Mouse (Mus musculus) MEL (cell line): ENCODE results near the gene Plekha8. TPM values are rescaled to one million over a fixed set of nuclear protein-coding genes. Genes with fewer than 3 reads are reported as not detected.

Source experiments
- DNase-seq: peaks from one replicate; pipeline ENCODE4 v3.0.0; 2011; ENCODE audit warnings: low read depth, low spot score
- H3K27ac ChIP-seq: 2 replicates; pipeline ENCODE4 v1.5.1; 2012; ENCODE audit warnings: low read depth, mild to moderate bottlenecking, control low read depth, low read length, moderate library complexity; ENCODE audit not compliant: control insufficient read depth
- H3K27me3 ChIP-seq, 2 experiments: fragments of 150-350 bp in 1 of 2; sonication (generic) in 1 of 2; 2 replicates each; pipeline ENCODE4 v1.6.1; 2012; ENCODE audit warnings: low read length in 2 of 2, mild to moderate bottlenecking in 2 of 2, improper control_type of control experiment in 1 of 2, moderate library complexity in 1 of 2; ENCODE audit not compliant: insufficient read depth in 2 of 2, control insufficient read depth in 1 of 2
- H3K36me3 ChIP-seq, 2 experiments: 2 replicates each; pipeline ENCODE4 v1.6.1; 2012 to 2014; ENCODE audit warnings: low read length in 2 of 2, improper control_type of control experiment in 1 of 2, inconsistent platforms in 1 of 2, mild to moderate bottlenecking in 1 of 2; ENCODE audit not compliant: insufficient read depth in 2 of 2, control insufficient read depth in 1 of 2
- H3K4me1 ChIP-seq, 2 experiments: fragments of 150-350 bp in 1 of 2; sonication (generic) in 1 of 2; 2 replicates each; pipeline ENCODE4 v1.6.1; 2012; ENCODE audit warnings: low read length in 2 of 2, improper control_type of control experiment in 1 of 2, mild to moderate bottlenecking in 1 of 2; ENCODE audit not compliant: insufficient read depth in 2 of 2, control insufficient read depth in 1 of 2
- H3K4me3 ChIP-seq, 2 experiments: fragments of 150-350 bp in 1 of 2; sonication (generic) in 1 of 2; 2 replicates each; pipeline ENCODE4 v1.5.1; 2012; ENCODE audit warnings: low read depth in 2 of 2, low read length in 2 of 2, mild to moderate bottlenecking in 2 of 2, moderate library complexity in 2 of 2, control low read depth in 1 of 2, improper control_type of control experiment in 1 of 2; ENCODE audit not compliant: control insufficient read depth in 1 of 2, insufficient read depth in 1 of 2
- H3K79me2 ChIP-seq: 2 replicates; pipeline ENCODE4 v1.6.1; 2012; ENCODE audit warnings: mild to moderate bottlenecking, low read length, moderate library complexity; ENCODE audit not compliant: control insufficient read depth, poor library complexity, insufficient read depth
- H3K9ac ChIP-seq: 2 replicates; pipeline ENCODE4 v1.6.1; 2012; ENCODE audit warnings: low read depth, mild to moderate bottlenecking, control low read depth, low read length, moderate library complexity; ENCODE audit not compliant: control insufficient read depth, poor library complexity, severe bottlenecking
- H3K9me3 ChIP-seq: fragments of 150-350 bp; sonication (generic); replicated peaks from 2 replicates; pipeline ENCODE4 v1.6.1; 2012; ENCODE audit warnings: mild to moderate bottlenecking, low read length, improper control_type of control experiment, moderate library complexity; ENCODE audit not compliant: insufficient read depth
- BHLHE40 ChIP-seq: IDR thresholded peaks from 2 replicates; pipeline ENCODE4 v1.6.1; 2012; ENCODE audit warnings: low read depth, mild to moderate bottlenecking, inconsistent platforms, low read length, improper control_type of control experiment, borderline replicate concordance
- CHD1 ChIP-seq: IDR thresholded peaks from 2 replicates; pipeline ENCODE4 v1.6.1; 2012; ENCODE audit warnings: low read depth, mild to moderate bottlenecking, inconsistent platforms, low read length, improper control_type of control experiment
- CHD2 ChIP-seq: IDR thresholded peaks from 2 replicates; pipeline ENCODE4 v1.6.1; 2011; ENCODE audit warnings: low read length, improper control_type of control experiment
- ELF1 ChIP-seq: IDR thresholded peaks from 2 replicates; pipeline ENCODE4 v1.6.1; 2014; ENCODE audit warnings: low read depth, mild to moderate bottlenecking, inconsistent platforms, low read length, improper control_type of control experiment, moderate library complexity
- EP300 ChIP-seq, 2 experiments: IDR thresholded peaks; 2 replicates each; pipeline ENCODE4 v1.6.1; 2011; ENCODE audit warnings: improper control_type of control experiment in 2 of 2, low read length in 2 of 2, low read depth in 1 of 2, mild to moderate bottlenecking in 1 of 2
- ETS1 ChIP-seq: IDR thresholded peaks from 2 replicates; pipeline ENCODE4 v1.6.1; 2012; ENCODE audit warnings: low read depth, mild to moderate bottlenecking, inconsistent platforms, low read length, improper control_type of control experiment, moderate library complexity
- GABPA ChIP-seq: IDR thresholded peaks from 2 replicates; pipeline ENCODE4 v1.6.1; 2012; ENCODE audit warnings: low read depth, mild to moderate bottlenecking, inconsistent platforms, low read length, improper control_type of control experiment, moderate library complexity
- GATA1 ChIP-seq: IDR thresholded peaks from 2 replicates; pipeline ENCODE4 v1.6.1; 2011; ENCODE audit warnings: low read depth, low read length, improper control_type of control experiment
- HCFC1 ChIP-seq: IDR thresholded peaks from 2 replicates; pipeline ENCODE4 v1.6.1; 2012; ENCODE audit warnings: low read depth, mild to moderate bottlenecking, inconsistent platforms, low read length, improper control_type of control experiment, moderate library complexity
- JUND ChIP-seq: IDR thresholded peaks from 2 replicates; pipeline ENCODE4 v1.6.1; 2011; ENCODE audit warnings: low read depth, mild to moderate bottlenecking, improper control_type of control experiment, low read length
- MAX ChIP-seq: IDR thresholded peaks from 2 replicates; pipeline ENCODE4 v1.6.1; 2011; ENCODE audit warnings: low read length, improper control_type of control experiment
- MAZ ChIP-seq: IDR thresholded peaks from 2 replicates; pipeline ENCODE4 v1.6.1; 2012; ENCODE audit warnings: low read depth, mild to moderate bottlenecking, inconsistent platforms, low read length, improper control_type of control experiment
- MEF2A ChIP-seq: IDR thresholded peaks from 2 replicates; pipeline ENCODE4 v1.6.1; 2014; ENCODE audit warnings: low read depth, mild to moderate bottlenecking, inconsistent platforms, low read length, improper control_type of control experiment; ENCODE audit not compliant: poor library complexity, insufficient replicate concordance, severe bottlenecking; ENCODE audit errors: extremely low read depth
- MXI1 ChIP-seq: IDR thresholded peaks from 2 replicates; pipeline ENCODE4 v1.6.1; 2011; ENCODE audit warnings: mild to moderate bottlenecking, low read depth, low read length, improper control_type of control experiment
- MYB ChIP-seq: IDR thresholded peaks from 2 replicates; pipeline ENCODE4 v1.6.1; 2011; ENCODE audit warnings: mild to moderate bottlenecking, low read depth, low read length, improper control_type of control experiment
- MYC ChIP-seq: IDR thresholded peaks from 2 replicates; pipeline ENCODE4 v1.6.1; 2011; ENCODE audit warnings: low read depth, mild to moderate bottlenecking, low read length, improper control_type of control experiment, moderate library complexity
- NELFE ChIP-seq: IDR thresholded peaks from 2 replicates; pipeline ENCODE4 v1.6.1; 2011; ENCODE audit warnings: low read depth, low read length, improper control_type of control experiment
- NRF1 ChIP-seq: IDR thresholded peaks from 2 replicates; pipeline ENCODE4 v1.6.1; 2014; ENCODE audit warnings: low read depth, mild to moderate bottlenecking, inconsistent platforms, low read length, improper control_type of control experiment, moderate library complexity; ENCODE audit not compliant: poor library complexity, insufficient read depth, severe bottlenecking
- RAD21 ChIP-seq: IDR thresholded peaks from 2 replicates; pipeline ENCODE4 v1.6.1; 2011; ENCODE audit warnings: mild to moderate bottlenecking, low read depth, low read length, improper control_type of control experiment
- RCOR1 ChIP-seq: IDR thresholded peaks from 2 replicates; pipeline ENCODE4 v1.6.1; 2012; ENCODE audit warnings: low read depth, mild to moderate bottlenecking, inconsistent platforms, low read length, improper control_type of control experiment
- SIN3A ChIP-seq: IDR thresholded peaks from 2 replicates; pipeline ENCODE4 v1.6.1; 2012; ENCODE audit warnings: low read length, improper control_type of control experiment, inconsistent platforms
- TAL1 ChIP-seq: IDR thresholded peaks from 2 replicates; pipeline ENCODE4 v1.6.1; 2012; ENCODE audit warnings: mild to moderate bottlenecking, inconsistent platforms, low read length, moderate library complexity, mixed read lengths
- TCF12 ChIP-seq: IDR thresholded peaks from 2 replicates; pipeline ENCODE4 v1.6.1; 2014; ENCODE audit warnings: low read depth, mild to moderate bottlenecking, inconsistent platforms, low read length, improper control_type of control experiment, moderate library complexity
- USF1 ChIP-seq: IDR thresholded peaks from 2 replicates; pipeline ENCODE4 v1.6.1; 2014; ENCODE audit warnings: low read depth, mild to moderate bottlenecking, inconsistent platforms, low read length, improper control_type of control experiment, moderate library complexity
- ZMIZ1 ChIP-seq: IDR thresholded peaks from 2 replicates; pipeline ENCODE4 v1.6.1; 2012; ENCODE audit warnings: low read depth, mild to moderate bottlenecking, inconsistent platforms, low read length, improper control_type of control experiment, moderate library complexity
- polyA plus RNA-seq, 2 experiments: library from polyadenylated mRNA; stranded (reverse) in 1 of 2; unstranded in 1 of 2; fragments of >175 nt in 1 of 2; fragments of >200 nt in 1 of 2; gene quantifications; 2 replicates each; pipeline versions ENCODE4 v1.2.1 to v1.2.4; 2012; ENCODE audit warnings: low replicate concordance in 2 of 2, low read depth in 1 of 2; ENCODE audit not compliant: insufficient read length in 2 of 2, insufficient read depth in 1 of 2, missing spikeins in 1 of 2
- total RNA-seq: library from RNA; depleted of rRNA; stranded (reverse); fragments of 300-350 nt; gene quantifications from 2 replicates; pipeline ENCODE4 v1.2.3, GENCODE M21; 2012

The Plekha8 gene
- total and polyA plus RNA-seq, 3 experiments = 11.6 to 16.8 TPM; not detected in 1

DNA sequence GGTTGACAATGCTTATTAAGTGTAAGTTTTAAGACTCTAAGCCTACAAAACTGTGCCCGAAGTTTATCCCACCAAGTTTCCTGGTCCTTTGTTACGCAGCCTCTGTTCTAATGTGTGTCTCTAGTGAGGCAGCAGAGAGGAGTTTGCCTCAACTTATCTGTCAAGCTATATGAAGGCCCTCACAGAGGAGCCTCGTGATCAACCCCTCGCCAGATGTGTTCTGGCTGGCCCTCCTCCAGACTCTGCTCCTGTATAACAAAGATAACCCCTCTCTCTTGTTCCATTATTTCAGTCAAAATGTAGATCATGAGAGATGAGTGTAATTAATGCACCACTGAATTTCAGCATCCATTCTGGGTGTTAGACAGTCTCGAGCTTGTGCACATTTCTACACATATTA lies 84.8 kb downstream of the Plekha8 start:
- Histone ChIP-seq H3K4me1 (peaks cover 5 to 12% of the 10 kb centered on the region in 2 experiments), H3K9ac (peak overlapping the region; percentile 34), H3K27me3 (no peaks in the 10 kb centered on the region), H3K9me3 (no peaks in the 10 kb centered on the region), H3K4me3 (peak overlapping the region; percentile 33 to 76), H3K27ac (peak overlapping the region; percentile 47), H3K36me3 (peaks cover 0 to 8% of the 10 kb centered on the region in 2 experiments; a peak in 2 of 4 replicates), H3K79me2 (no peaks in the 10 kb centered on the region)
- DNase-seq = peak; percentile 90
- peak; percentile 88 for TF ChIP-seq ETS1
- no peak for TF ChIP-seq GABPA
- peak; percentile 73 for TF ChIP-seq GATA1
- peak; percentile 93 for TF ChIP-seq TAL1
- peak; percentile 77 for TF ChIP-seq USF1
- TF ChIP-seq HCFC1 = no peak; the same call in 1 of the 2 replicates
- peak; percentile 64; the same call in 1 of the 2 replicates for TF ChIP-seq SIN3A
- TF ChIP-seq JUND = no peak
- TF ChIP-seq BHLHE40 = peak; percentile 73; the same call in 1 of the 2 replicates
- peak; percentile 94 for TF ChIP-seq TCF12
- TF ChIP-seq CHD1 = no peak
- peak; percentile 71 for TF ChIP-seq MYC
- TF ChIP-seq MAZ = 0 out of 2 replicates have a peak, but pooled peaks have one; percentile 34
- TF ChIP-seq ZMIZ1 = peak; percentile 56; the same call in 1 of the 2 replicates
- peak; percentile 52; the same call in 1 of the 2 replicates for TF ChIP-seq MAX
- TF ChIP-seq MXI1 = peak; percentile 68; the same call in 1 of the 2 replicates
- no peak; the same call in 1 of the 2 replicates for TF ChIP-seq MYB
- TF ChIP-seq NELFE = no peak
- TF ChIP-seq MEF2A = no peak
- TF ChIP-seq RAD21 = no peak
- TF ChIP-seq ELF1 = no peak
- peak; percentile 37; the same call in 1 of the 2 replicates for TF ChIP-seq RCOR1
- TF ChIP-seq CHD2 = no peak
- peak; percentile 77 to 87; a peak in 3 of 4 replicates for TF ChIP-seq EP300 (IDR thresholded peaks at IDR 0.05; ENCODE audit: low read depth in 1 of 2, low read length in 2 of 2)
- TF ChIP-seq NRF1 = no peak
